Mouse (Mus musculus): ENCODE data around the gene Ncbp1. TPM values are rescaled to one million over a fixed set of nuclear protein-coding genes. Genes with fewer than 3 reads are reported as not detected.

Ncbp1 gene
- polyA plus RNA-seq, 1 experiment from 2014 or later, result 70.2 TPM

DNA sequence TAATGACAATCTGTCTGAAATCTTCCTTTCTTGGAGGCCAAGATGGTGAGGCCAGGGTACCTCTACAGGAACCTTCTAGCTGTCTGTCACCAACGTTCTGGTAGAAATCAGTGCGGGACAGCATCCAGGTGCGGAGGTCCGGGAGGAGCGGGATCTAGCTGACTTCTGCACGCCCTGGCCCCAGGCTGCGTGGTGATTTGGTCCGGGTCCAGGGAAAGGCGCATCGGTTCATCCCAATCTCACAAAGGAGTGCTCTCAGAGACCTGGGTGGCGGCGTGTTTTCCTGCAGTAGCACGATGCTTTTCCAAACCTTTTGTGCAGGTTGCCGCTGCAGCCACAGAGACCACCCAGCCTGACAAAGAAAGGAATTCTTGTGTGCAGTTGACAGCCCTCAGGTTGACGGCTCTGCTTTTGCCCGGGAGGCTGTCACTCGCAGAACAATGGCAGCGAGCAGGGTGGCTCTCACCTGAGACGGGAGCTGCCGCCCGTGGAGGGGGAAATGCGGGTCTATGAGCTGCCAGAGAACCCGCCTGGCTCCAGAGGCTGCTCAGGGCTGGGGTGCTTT is 64.2 kb downstream of the Ncbp1 start:
- Histone ChIP-seq H3K27ac (ENCODE audit: low read length) (peak overlapping the region; percentile 78), H3K4me2 (ENCODE audit: low read length) (peak overlapping the region; percentile 63), H3K9me3 (replicated peaks; ENCODE audit: control insufficient read depth, low read length, poor library complexity, severe bottlenecking) (no peaks in the 10 kb centered on the region), H3K9ac (ENCODE audit: low read depth, low read length) (peak overlapping the region; percentile 69), H3K4me1 (ENCODE audit: control insufficient read depth, insufficient read depth, low read length) (peaks cover 3% of the 10 kb centered on the region; the same call in 1 of the 2 replicates), H3K27me3 (ENCODE audit: control insufficient read depth, insufficient read depth, low read depth, low read length) (no peaks in the 10 kb centered on the region; the same call in 1 of the 2 replicates), H3K36me3 (ENCODE audit: control insufficient read depth, insufficient read depth, low read length) (no peaks in the 10 kb centered on the region), H3K4me3 (ENCODE audit: low read depth, low read length) (peak overlapping the region; percentile 37)
- peak; percentile 57 for ATAC-seq
- 3% methylated on average over 23 of the region's 23 CpGs for WGBS

- Histone ChIP-seq H3K4me1 (ENCODE audit: control insufficient read depth, insufficient read depth, low read length) (no peaks in the 10 kb centered on the region), H3K4me3 (ENCODE audit: low read depth, low read length) (no peak overlapping the region), H3K27ac (ENCODE audit: low read length) (no peak overlapping the region), H3K27me3 (ENCODE audit: control insufficient read depth, insufficient read depth, low read depth, low read length) (no peaks in the 10 kb centered on the region), H3K4me2 (ENCODE audit: low read length) (no peak overlapping the region), H3K36me3 (ENCODE audit: control insufficient read depth, insufficient read depth, low read length) (no peaks in the 10 kb centered on the region), H3K9ac (ENCODE audit: low read depth, low read length) (no peak overlapping the region), H3K9me3 (replicated peaks; ENCODE audit: control insufficient read depth, low read length, poor library complexity, severe bottlenecking) (no peaks in the 10 kb centered on the region)
- ATAC-seq, result no peak
- 89% methylated on average over 3 of the region's 3 CpGs for WGBS
Measured at GRCm38 (mm10) chr4:46221090-46221489, 82.7 kb downstream of the Ncbp1 start.

Other genes with a start within 250 kb of the Ncbp1 start
- gene Ccdc180, start 248.3 kb upstream of the Ncbp1 start, polyA plus RNA-seq (2015; fragmentation: Nextera tagmentation; extraction: Ambion mirVana), result 0.39 and 0.59 TPM in 2 replicates
- gene Tdrd7, start 173.3 kb upstream of the Ncbp1 start, polyA plus RNA-seq (2015; fragmentation: Nextera tagmentation; extraction: Ambion mirVana), result 24.9 and 26.1 TPM in 2 replicates
- 0.80 and 0.85 TPM in 2 replicates for gene Tmod1, start 99.7 kb upstream of the Ncbp1 start, polyA plus RNA-seq (2015; fragmentation: Nextera tagmentation; extraction: Ambion mirVana)
- 24.9 and 31.5 TPM in 2 replicates for gene Tstd2, start 81 bp downstream of the Ncbp1 start, polyA plus RNA-seq (2015; fragmentation: Nextera tagmentation; extraction: Ambion mirVana)
- 28.1 and 34.2 TPM in 2 replicates for gene Xpa, start 57.7 kb downstream of the Ncbp1 start, polyA plus RNA-seq (2015; fragmentation: Nextera tagmentation; extraction: Ambion mirVana)
- not detected in 2 replicates for gene Foxe1, start 205.0 kb downstream of the Ncbp1 start, polyA plus RNA-seq (2015; fragmentation: Nextera tagmentation; extraction: Ambion mirVana)